Mouse (Mus musculus): Measurements from ENCODE around the gene Cadm3.

The Cadm3 gene

DNA sequence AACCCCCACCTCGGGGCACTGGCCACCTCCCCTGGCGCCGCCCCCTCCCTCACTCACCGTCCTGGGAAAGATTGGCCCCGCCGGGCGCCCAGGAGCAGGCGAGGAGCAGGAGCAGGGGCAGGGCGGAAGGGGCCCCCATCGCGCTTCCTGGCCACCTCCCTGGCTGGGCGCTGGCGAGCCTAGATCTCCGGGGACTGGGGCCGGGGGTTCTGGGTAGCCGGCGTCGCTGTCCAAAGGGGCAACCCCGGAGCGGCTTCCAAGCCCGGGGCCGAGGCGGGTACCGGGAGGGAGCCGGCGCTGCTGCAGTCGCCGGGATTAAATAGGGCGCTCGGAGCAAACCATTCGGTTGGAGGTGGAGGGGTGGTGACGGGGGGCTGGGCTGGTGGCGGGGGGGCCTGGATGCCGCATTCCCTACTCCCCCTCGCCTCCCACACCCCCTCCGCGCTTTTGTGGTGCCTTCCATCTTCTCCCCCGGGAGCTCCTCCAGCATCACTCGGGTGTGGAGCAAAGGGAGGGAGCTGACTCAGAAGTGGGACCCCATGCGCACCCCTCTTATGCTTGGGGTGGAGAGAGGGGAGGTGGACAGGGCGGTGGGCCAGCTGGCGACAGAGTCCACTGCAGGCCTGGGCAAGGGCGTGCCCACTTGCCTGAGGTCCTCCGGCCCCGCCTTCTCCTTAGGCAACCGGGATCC, at the start of gene Cadm3:
Gene Cadm3, minus strand, starts transcription at position 340 of the 691 bp plus-strand sequence.
- POLR2A ChIA-PET: no interaction called here

DNA sequence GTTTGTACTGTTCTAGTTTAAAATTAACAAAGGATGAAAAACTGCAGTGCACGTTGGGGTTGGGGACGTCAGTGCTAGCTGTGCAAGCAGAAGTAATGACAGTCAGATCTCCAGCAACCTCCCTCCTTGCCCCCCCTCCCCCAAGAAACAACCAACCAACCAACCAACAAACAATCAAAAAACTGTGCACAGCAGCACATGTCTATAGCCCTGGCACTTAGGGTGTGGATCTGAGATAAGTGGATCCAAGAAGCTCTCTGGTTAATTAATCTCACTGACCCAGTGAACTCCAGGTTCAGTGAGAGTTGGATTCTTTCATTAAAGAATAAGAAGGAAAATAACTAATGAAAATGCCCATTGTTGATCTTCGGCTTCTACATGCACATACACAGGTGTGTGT, 47.1 kb upstream of the Cadm3 start:
- CTCF ChIA-PET: no interaction called here

More for the DNA sequence above, at the start of gene Cadm3:
- CTCF ChIA-PET: interaction anchor here in 1 of 4 experiments (0.7 kb wide), 1 partner anchor 675 kb away, joined by 3 read pairs; no protein-coding TSS in a partner anchor

DNA sequence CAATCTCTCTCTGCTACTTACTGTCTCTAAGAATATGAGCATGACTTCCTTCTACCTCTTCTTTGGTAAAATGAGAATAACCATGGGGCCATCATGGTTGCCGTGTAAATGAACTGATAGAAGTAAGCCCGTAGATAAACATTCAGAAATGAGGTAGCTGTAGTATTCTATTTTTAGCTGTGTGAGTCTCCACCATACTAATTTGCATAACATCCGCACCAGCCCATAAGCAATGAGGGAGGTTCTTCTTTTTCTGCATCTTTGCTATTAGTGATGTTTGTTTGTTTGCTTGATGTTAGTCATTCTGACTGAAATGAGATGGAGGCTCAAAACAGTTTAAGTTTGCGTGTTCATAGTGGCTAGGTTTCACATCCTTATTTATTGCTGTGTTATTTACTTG, 44.4 kb upstream of the Cadm3 start:
- CTCF ChIA-PET: interaction anchor here in 1 of 4 experiments (0.6 kb wide), 2 partner anchors 128 to 817 kb away, joined by 3 to 4 read pairs; no protein-coding TSS in a partner anchor
- POLR2A ChIA-PET: no interaction called here

More for the DNA sequence above, 47.1 kb upstream of the Cadm3 start:
- POLR2A ChIA-PET: no interaction called here

DNA sequence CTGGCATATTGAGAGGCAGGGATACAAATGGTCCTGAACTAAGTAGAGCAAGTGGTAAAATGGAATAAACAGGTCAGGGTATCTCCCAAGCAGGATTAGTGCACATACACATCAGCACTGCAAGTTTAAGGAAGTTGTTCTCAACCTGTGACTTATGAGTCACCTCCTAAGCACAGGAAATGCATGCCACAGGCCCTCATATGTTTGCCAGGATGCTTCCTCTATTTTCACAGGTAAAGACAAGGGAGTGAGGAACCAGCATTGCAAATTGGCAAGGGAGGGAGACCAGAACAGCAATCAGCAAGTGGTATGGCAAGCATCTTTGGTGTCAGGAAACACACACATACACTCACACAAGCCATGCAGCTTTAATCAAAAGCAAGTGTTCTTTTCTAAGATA, 41.6 kb upstream of the Cadm3 start:
- ChIA-PET POLR2A (interaction anchor here in 1 of 4 experiments (1.0 kb wide), 1 partner anchor 22 kb away, joined by 3 read pairs; no protein-coding TSS in a partner anchor), CTCF (interaction anchor here in 1 of 4 experiments (1.2 kb wide), 1 partner anchor 11 kb away, joined by 3 read pairs; no protein-coding TSS in a partner anchor)

DNA sequence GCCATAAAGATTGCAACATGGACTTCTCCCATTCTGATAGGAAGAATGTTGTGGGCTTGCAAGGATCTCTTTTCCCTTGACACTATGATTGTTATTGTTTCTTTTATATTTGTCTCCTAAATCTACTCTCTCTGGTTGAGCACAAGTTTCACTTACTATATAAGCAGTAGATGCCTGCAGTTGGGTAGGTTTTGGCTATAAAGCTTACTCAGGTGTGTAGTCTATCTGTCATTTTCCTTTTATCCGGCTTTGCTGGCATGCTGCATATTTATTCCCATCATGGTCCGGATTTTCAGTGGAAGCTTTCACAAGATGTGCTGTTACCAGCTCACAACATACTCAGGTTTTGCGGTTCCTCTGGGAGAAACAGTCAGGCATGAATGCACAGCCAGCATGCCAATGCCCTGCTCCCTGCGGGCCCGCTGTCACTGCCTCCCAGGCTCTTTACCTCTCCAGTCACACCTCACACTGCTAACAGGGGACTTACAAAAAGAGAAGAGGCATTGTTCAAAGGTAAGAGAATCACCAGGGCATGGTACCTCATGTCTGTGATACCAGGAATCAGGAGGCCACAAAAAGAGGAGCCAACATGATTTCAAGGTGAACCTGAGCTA, 37.3 kb upstream of the Cadm3 start:
- ChIA-PET CTCF (no interaction called here), POLR2A (no interaction called here)

DNA sequence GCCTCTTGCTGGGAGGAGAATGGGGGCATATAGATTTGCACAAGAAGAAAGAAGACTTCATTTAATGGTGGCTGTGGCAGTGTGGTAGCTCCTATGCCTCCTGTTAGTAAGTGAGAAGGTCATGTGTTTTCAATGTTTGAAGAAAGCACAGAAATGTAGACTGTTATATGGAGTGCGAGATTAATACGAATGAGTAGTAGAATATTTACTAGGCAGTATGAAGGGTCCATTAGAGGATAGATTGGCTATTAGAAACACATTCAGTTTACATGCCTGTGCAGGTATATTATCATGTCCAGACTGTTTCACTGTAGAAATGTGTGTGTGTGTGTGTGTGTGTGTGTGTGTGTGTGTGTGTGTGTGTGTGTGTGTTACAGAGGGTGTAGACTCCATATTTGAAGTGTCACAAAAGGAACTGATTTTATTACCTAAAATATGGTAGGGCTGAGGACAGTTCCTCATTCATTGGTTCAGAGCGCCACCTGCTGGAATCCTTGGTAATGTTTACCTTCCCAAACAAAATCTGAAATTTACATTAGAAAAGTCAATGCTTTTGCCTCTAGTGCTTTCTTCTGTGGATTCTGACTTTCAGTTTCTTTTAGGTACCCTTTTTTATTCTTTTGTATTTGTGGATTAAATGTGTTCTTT, 31.0 kb upstream of the Cadm3 start:
- ChIA-PET POLR2A (no interaction called here), CTCF (interaction anchor here (0.6 to 2.3 kb wide), 14 partner anchors 10 to 870 kb away, joined by 3 to 9 read pairs (median 4); no protein-coding TSS in a partner anchor)

DNA sequence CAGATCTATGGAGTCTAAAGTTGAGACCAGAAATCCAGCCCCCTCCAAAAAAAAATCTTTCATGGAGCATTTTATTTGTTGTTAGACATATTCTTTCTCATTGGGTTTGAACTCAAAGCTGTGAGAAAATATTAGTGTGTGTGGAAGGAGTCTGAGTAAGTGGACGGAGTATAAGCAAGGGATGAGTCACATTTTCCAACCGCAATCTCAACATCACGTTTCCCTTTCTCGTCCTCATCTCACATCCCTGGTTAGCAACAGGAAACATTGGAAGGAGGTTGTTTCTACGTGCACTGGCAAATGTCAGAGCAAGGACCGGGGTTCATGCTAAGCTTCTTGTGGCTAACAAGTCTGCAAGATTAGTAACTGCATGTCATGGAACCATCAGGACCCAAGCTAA, 24.3 kb upstream of the Cadm3 start:
- CTCF ChIA-PET: interaction anchor here in 1 of 4 experiments (0.6 kb wide), 2 partner anchors 67 to 205 kb away, joined by 3 read pairs; no protein-coding TSS in a partner anchor
- POLR2A ChIA-PET: no interaction called here

DNA sequence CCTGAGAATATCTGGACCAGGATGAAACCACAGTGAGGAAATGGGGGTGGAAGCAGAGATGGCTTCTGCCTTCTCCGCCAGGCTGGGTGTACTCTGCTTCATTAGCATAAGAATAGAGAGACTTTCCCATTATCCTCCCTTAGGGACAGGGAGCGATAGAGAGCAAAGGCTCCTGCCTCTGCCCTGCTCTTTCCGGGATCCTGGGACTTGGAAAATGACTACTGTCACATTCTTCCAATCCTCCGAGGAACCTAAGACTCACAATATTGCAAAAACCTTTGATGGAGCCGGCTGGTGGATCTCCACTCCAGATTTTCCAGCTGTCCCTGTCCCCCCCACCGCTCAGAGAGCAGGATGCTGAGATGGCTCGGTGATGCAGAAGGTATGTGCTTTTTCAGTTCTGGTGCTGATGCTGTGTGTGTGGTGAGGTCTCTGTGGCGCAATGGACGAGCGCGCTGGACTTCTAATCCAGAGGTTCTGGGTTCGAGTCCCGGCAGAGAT, 22.5 kb upstream of the Cadm3 start:
- CTCF ChIA-PET: interaction anchor here in 1 of 4 experiments (1.1 kb wide), 2 partner anchors 12 to 66 kb away, joined by 4 to 5 read pairs; no protein-coding TSS in a partner anchor
- POLR2A ChIA-PET: interaction anchor here in 1 of 4 experiments (1.1 kb wide), 1 partner anchor 51 kb away, joined by 3 read pairs; no protein-coding TSS in a partner anchor

DNA sequence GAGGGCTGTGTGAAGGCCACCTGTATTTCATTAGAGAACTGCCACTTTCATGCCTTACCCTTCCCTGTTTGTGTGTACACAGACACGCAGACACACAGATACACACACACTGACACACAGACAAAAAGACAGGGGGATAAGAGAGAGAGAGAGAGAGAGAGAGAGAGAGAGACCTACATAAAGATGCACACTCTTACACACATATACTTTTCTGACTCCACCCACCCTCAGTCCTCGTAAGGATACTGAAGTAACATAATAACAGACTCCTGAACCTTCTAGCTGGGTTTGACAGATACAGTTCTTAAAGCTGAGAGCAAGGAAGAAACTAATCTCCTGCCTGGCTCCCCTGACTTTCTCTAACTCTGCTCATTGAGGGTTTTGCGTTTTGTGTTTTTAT, 21.9 kb upstream of the Cadm3 start:
- CTCF ChIA-PET: interaction anchor here in 1 of 4 experiments (1.1 kb wide), 2 partner anchors 11 to 66 kb away, joined by 4 to 5 read pairs; no protein-coding TSS in a partner anchor
- POLR2A ChIA-PET: no interaction called here

DNA sequence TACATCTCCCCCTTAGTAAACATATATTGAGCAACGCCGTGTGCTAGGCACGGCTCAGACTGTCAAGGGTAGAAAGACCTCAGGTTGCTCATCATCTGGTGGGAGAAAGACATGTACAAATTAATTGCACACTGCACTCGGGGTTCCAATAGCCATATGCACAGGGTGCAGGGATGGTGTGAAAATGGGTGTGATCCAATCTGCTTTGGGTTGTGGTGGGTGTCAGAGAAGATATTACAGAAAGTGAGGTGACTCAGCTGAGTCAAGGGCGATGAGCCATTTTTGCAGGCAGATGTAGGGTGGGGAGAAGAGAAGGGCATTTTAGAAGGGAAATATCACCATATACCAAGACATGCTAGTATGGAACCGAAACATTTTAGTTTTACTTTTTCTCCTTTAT, 13.9 kb upstream of the Cadm3 start:
- POLR2A ChIA-PET: no interaction called here
- CTCF ChIA-PET: interaction anchor here in 1 of 4 experiments (0.6 kb wide), 1 partner anchor 542 kb away, joined by 3 read pairs; no protein-coding TSS in a partner anchor

DNA sequence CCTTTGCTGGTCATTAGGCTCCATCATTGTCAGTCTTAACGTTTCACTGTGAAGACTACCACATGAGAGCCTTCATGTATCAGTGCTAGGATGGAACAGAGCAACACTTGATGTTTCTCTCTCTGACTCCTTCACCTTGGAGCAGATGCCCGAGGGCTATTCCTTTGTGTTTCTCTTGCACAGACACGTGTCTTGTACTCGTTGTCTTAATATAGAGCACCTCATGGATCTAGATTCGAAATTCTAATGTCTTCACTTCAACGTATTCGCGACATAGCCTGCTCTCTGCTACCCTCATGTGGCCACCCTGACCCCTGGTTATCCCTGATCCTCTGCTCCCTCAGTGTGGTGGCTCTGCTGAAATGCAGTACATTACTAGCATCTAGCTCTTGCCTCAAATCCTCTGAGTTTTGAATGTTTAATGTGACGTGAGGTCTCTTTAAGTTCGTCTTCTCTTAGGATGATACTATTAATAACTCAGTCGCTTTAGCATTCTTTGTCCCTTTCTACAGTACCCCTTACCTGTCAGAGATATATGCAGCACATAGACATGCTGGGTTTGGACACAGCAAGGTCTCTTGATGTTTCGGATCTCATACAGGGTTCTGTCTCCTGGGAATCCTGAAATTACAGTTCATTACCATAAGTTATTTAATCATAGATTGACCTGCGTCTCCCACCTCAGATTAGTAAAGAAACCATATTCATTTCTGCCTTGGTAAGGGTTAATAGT, 10.1 kb upstream of the Cadm3 start:
- POLR2A ChIA-PET: interaction anchor here in 2 of 4 experiments (0.6 to 0.9 kb wide), 2 partner anchors 79 to 1307 kb away, joined by 4 read pairs; no protein-coding TSS in a partner anchor
- CTCF ChIA-PET: interaction anchor here in 3 of 4 experiments (0.5 to 1.7 kb wide), 10 partner anchors 12 to 1176 kb away, joined by 3 to 7 read pairs (median 4); partner anchors contain the start of gene Ackr1 (in 1 of the 3)

DNA sequence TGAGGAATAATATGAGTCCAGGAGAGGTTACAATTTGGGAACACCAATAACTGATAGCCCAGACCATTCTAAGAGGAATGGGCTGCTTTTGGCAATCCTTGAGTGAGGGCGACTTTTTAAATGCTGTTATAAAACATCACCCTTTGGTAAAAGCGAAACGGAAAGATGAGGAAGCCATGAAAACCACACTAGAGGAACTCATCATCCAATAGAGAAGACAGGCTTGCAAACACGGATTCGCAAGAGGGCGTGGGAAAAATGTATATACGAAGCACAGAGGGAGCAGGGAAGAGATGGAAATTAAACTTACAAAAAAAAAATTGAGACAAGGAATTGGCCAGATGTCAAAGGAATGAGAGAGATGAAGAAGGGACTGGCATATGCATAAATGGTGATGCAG, 6.5 kb upstream of the Cadm3 start:
- ChIA-PET CTCF (no interaction called here), POLR2A (interaction anchor here in 1 of 4 experiments (0.6 kb wide), 1 partner anchor 46 kb away, joined by 3 read pairs; no protein-coding TSS in a partner anchor)

DNA sequence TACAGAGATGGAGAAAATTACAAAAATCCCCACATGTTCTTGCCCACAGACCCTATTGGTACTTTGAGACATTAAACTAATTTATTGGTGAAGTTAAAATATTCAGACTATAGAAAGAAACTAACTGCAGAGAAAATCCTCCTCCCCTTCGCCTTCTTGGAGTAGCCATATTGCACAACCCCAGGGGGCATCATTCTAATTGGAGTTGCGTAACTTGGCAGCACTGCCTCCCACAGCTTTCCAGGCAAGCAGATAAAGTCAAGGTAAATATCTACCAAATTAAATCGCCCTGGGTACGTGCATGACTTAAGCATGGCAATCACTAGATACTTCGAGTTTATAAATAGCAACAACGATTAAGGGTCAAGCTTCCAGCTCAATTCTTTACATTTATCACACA, 4.1 kb upstream of the Cadm3 start:
- POLR2A ChIA-PET: interaction anchor here in 1 of 4 experiments (0.6 kb wide), 1 partner anchor 1870 kb away, joined by 4 read pairs; no protein-coding TSS in a partner anchor
- CTCF ChIA-PET: no interaction called here

DNA sequence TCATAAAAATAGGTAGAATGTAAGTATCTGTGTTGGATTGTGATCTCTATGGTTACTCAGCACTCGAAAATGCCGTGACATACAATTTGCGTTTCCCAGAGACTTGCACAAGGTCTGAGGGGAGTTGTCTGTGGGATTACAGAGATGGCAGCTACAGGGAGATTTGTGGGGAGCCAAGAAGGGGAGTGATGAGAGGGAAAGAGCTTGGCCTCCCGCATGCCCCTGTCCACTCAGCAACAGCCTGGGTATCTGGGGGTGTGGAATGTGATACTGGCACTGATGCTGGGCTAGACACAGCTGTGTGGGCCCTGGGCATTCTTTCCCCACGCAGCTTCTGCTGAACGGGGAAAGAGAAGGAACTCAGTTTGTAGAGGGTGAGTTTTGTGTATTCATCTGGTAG, 3.0 kb upstream of the Cadm3 start:
- POLR2A ChIA-PET: no interaction called here
- CTCF ChIA-PET: no interaction called here

DNA sequence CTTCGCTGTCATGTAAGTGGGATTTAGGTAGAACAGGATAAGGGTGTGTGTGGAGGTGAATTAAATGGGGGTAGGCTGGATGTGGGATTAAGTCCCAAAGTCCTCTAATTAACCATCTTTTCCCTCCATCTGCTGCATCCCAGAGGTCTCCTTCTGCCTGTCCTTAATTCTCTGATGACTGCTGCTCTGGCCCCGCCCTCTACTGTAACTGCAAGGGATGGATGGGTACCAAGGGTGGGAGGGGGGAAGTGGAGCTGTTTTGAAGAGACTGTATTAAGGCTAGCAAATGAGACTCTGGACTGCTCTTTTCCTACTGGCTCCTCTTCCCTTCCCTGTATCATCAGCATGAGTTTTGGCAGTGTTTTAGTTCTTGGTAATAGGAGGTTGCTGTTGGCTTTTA, 2.1 kb upstream of the Cadm3 start:
- POLR2A ChIA-PET: no interaction called here
- CTCF ChIA-PET: interaction anchor here in 1 of 4 experiments (1.4 kb wide), 1 partner anchor 30 kb away, joined by 3 read pairs; no protein-coding TSS in a partner anchor

DNA sequence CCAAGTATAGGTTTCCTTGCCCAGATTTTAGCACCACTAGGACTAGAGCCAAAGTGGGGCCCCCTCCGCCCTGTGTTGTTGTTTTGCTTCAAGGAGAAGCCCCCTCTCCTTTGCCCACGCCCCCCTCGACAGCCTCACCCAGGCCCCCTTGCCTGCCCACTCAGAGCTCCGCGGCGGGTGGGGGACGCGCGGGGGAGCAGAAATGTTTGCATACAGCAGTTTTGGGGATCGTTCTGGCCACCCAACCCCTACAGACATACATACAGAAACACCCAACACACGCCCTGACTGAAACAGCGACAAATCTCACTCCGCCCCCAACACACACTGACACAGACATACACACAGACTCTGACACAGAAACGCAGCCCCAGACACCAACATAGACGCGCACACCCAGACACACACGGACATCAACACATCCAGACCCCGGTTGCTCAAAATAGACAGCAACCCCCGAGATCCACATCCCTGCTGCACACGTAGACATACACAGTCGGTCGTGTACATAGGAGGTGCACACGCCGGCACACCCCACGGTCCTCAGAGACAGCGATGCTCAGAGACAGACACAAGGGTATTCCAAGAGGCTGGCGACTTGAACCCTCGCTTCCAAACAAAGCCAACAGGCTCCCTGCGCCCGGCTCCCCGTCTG, 667 bp downstream of the Cadm3 start:
- POLR2A ChIA-PET: interaction anchor here in 1 of 4 experiments (0.6 kb wide), 1 partner anchor 1555 kb away, joined by 6 read pairs; no protein-coding TSS in a partner anchor
- CTCF ChIA-PET: interaction anchor here in 2 of 4 experiments (0.5 to 2.3 kb wide), 2 partner anchors 11 to 60 kb away, joined by 3 to 9 read pairs; no protein-coding TSS in a partner anchor

DNA sequence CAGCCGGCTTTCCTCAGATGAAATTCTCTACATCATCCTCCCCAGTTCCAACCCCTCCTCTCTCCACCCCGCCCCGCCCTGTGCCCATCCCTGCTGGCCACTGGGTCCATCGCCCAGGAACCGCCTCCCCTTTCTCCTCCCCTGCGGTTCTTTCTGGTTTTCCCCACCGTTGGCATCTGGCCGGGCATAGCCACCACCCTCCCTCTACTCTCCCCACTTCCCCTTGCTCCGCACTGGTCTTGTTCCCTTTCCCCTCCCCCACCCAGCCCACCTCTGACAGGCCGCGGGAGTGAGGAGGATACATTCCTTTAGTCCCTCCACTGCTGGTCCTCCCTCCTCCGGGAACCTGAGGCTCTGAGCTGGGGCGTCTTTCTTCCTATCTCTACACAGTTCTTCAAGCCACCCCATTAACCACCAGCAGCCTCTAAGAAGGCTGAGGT, 1.5 kb downstream of the Cadm3 start:
- ChIA-PET CTCF (interaction anchor here in 3 of 4 experiments (0.5 to 2.3 kb wide), 3 partner anchors 9 to 60 kb away, joined by 3 to 9 read pairs (median 8); no protein-coding TSS in a partner anchor), POLR2A (interaction anchor here in 1 of 4 experiments (0.6 kb wide), 1 partner anchor 1556 kb away, joined by 6 read pairs; no protein-coding TSS in a partner anchor)

Measured in embryonic stem cell, embryonic (primary cell).